Mouse (Mus musculus) bone marrow, adult 2 months (tissue): ENCODE measurements around the gene Slc38a7.

Experiments
- CTCF ChIP-seq: fragments of 200-500 bp; IDR thresholded peaks from 2 replicates; pipeline ENCODE4 v1.5.1; 2011; ENCODE audit warnings: low read length, control low read depth; ENCODE audit not compliant: control insufficient read depth, insufficient read depth
- POLR2A ChIP-seq: fragments of 200-500 bp; IDR thresholded peaks from 2 replicates; pipeline ENCODE4 v1.6.1; 2011; ENCODE audit warnings: low read depth, mild to moderate bottlenecking, control low read depth, low read length, borderline replicate concordance; ENCODE audit not compliant: control insufficient read depth

- TF ChIP-seq CTCF (no peak), POLR2A (no peak)
Measured at GRCm38 (mm10) chr8:95801476-95802064, 51.8 kb downstream of the Slc38a7 start.
